Mouse (Mus musculus) inflammation-experienced regulatory T-cells, adult 6 months (primary cell): ENCODE measurements around the gene Gm42420. TPM values are rescaled to one million over a fixed set of nuclear protein-coding genes. Genes with fewer than 3 reads are reported as not detected.

Experiments
- ATAC-seq: one replicate; pipeline ENCODE4 v1.8.0; 2017
- polyA plus RNA-seq, 3 experiments: library from polyadenylated mRNA; unstranded; fragments of 100-300 nt; shearing (Covaris generic); gene quantifications; one replicate each; pipeline ENCODE4 v1.2.1; 2017

Gene Gm42420
- polyA plus RNA-seq, 3 experiments from 2014 or later: not detected

GRCm38 (mm10) chr6:39573791-39574554 lies 11.6 kb upstream of the Gm42420 start, which contains the start of gene Adck2:
TSS of gene Adck2 (plus strand) at chr6:39573873.
- ATAC-seq: peak; percentile 98

GRCm38 (mm10) chr6:39574555-39574869 lies 11.0 kb upstream of the Gm42420 start:
- ATAC-seq: no peak

- ATAC-seq: no peak
Observed at GRCm38 (mm10) chr6:39574951-39575350, 10.6 kb upstream of the Gm42420 start.

GRCm38 (mm10) chr6:39579552-39579951 lies 6.0 kb upstream of the Gm42420 start:
- ATAC-seq: no peak

- ATAC-seq: no peak
Observed at GRCm38 (mm10) chr6:39580558-39580957, 5.0 kb upstream of the Gm42420 start.

DNA sequence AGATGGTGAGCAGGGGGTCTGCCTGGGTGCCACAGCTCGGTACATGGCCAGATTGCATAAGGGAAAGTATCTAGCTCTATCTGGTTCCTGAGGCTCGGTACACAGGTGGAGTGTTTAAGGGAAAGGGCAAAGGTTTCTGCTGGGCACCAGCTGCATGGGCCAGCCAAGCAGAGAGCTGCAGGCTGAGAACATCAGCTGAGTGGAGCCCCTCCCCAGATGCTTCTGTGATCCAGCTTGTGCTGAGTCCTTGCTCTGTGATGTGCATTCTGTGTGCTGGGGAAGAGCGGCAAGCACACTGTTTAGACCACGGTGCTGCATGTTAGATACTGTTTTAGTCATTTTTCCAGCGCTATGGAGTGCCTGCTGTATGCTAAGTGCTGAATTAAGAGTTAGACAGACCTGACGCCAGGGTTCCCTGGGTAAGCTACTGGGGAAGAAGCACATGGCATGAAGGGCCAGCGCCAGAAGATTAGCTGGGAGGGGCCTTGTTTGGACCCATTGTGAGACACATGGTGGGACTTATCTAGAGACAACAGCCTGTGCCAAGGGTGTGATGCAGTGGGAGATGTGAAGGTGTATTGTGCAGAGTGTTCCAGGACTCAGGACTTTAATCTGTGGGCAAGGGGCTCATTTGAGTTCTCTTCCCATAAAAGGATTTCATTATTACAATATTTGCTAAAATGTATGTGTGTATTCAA lies 4.3 kb upstream of the Gm42420 start:
- ATAC-seq: no peak

DNA sequence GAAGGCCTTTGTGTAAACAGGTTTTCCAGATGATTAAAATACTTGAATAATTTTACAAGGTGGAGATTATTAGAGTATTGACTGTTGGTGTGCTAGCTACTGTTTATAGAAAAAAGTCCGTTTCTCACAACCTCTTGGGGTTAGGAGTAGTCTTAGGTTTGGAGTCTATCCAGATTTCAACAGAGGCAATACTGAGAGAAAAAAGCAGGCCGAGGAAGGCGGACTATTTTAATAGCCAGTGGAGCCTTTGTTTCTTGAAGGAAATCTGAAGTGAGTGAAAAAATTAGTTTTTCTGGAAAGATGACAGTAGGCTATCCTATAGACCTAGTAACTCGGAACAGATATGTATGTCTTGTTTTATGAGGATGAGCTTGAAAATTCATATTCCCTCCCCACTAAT lies 5.9 kb downstream of the Gm42420 start:
- ATAC-seq: no peak

GRCm38 (mm10) chr6:39592401-39593214 lies 7.1 kb downstream of the Gm42420 start, which contains the start of gene Ndufb2:
TSS of gene Ndufb2 (plus strand) at chr6:39592574.
- peak; percentile 99 for ATAC-seq

DNA sequence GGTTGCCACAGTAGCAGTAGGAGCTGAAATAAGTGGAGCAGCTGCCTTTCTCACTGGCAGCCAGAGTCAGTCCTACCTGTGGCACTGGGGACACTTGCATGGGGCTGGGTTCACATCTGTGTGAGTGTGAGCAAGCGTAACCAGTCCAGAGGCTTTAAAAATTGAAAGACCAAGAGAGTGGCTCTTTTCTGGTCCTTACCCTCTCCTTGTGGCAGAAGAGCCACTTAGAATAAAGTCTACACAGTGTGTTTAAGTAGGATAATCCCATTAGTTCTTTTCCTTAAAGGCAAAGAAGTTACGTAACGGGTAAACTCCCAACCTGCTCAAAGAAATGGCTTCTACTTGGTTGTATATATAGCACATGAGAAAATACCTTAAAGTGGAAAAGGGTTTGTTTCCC lies 15.3 kb downstream of the Gm42420 start:
- no peak for ATAC-seq

DNA sequence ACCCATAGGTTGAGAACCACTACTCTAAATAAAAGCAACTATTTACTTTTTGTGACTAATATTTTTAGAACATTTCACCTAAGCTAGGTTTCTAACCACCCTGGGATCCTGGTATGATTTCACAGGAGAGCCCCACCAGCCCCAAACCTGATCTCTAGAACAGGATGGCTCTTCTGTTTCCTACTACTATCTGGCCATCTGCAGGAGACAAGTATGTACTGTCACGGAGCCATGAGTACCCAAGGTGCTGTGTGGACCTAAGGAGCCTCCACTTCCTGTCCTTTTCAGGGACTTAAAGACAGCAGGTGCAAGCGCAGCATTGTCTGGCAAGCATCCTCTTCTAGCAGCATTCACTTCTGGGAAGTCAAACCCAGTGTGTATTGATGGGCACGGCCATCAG lies 16.3 kb downstream of the Gm42420 start:
- no peak for ATAC-seq

DNA sequence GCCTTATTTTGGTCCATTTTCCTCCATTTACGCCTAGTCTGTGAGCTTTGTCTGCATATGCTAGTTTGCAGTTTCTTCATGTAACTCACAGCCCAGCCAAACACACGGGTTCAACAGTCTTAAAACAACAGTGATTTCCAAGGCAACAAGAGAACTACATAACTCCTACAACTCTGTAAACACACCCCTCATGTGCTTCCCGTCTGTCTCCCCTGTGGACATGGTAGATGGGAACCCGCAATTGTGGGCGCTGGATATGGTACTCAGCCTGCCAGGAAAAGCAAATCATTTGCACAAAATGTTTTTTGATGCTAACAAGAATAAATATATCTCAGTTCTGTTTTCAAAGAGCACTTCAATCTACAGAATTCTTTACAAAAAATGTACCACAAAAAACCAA lies 19.0 kb downstream of the Gm42420 start:
- no peak for ATAC-seq

- no peak for ATAC-seq
Observed at GRCm38 (mm10) chr6:39606056-39606455, 20.5 kb downstream of the Gm42420 start.

- ATAC-seq: peak; percentile 77
Observed at GRCm38 (mm10) chr6:39606862-39607261, 21.3 kb downstream of the Gm42420 start.

DNA sequence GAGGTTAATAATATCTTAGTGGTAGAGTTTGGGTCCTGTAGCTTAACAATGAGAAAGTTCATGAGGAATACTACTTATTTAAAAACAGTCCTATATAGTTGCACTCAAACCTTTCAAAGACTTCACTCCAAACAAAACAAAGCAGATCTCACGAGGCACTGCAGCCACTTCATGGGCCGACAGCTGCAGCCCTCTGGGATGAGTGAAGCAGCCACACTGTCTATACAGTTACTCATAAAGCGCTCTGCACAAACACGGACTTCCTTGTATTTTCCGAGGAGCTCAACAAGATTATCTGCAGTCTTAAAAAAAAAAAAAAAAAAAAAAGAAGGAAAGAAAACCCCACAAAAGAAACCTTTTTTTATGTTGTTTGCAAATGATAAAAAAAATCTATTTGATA lies 21.8 kb downstream of the Gm42420 start:
- no peak for ATAC-seq

DNA sequence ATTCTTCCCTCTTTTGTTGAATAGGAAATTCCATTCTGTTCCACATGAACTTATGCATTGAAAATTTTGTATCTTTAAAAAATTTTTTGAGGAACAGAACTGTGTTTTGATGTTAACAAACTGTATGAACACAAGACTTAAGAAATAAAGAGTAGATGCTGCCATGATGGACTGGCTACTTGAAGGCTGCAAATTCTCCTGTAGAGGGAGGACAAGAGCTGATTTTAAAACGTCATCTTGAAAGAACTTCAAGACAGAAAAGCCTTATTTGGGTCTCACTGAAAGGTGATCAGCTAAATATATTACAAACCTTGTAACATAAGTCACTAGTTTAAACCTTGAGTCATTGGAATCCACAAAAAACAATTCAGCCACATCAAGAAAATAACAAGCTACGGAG lies 24.7 kb downstream of the Gm42420 start:
- ATAC-seq: no peak

- ATAC-seq: no peak
Observed at GRCm38 (mm10) chr6:39611296-39611695, 25.7 kb downstream of the Gm42420 start.

Other genes with a start within 250 kb of the Gm42420 start
- 10 to 100 TPM; 31.0 to 41.8 (median 32.2) TPM for gene Slc37a3, start 208.1 kb upstream of the Gm42420 start, polyA plus RNA-seq
- 10 to 100 TPM; 60.3 to 92.4 (median 72.6) TPM for gene Rab19, start 204.6 kb upstream of the Gm42420 start, polyA plus RNA-seq
- 10 to 100 TPM; 57.0 to 70.0 (median 62.5) TPM for gene Mkrn1, start 165.3 kb upstream of the Gm42420 start, polyA plus RNA-seq
- gene Dennd2a, start 27.9 kb upstream of the Gm42420 start, polyA plus RNA-seq: under 1 TPM in 1 of 3 experiments, not detected in 2; 0.42 TPM
- gene Adck2, start 11.9 kb upstream of the Gm42420 start, polyA plus RNA-seq: 10 to 100 TPM; 23.2 to 43.1 (median 30.5) TPM
- 10 to 100 TPM; 56.1 to 98.5 (median 65.6) TPM for gene Ndufb2, start 6.8 kb downstream of the Gm42420 start, polyA plus RNA-seq
- gene Braf, start 139.7 kb downstream of the Gm42420 start, polyA plus RNA-seq: 10 to 100 TPM; 11.2 to 18.8 (median 18.2) TPM
- gene Mrps33, start 225.2 kb downstream of the Gm42420 start, polyA plus RNA-seq: 100 to 1,000 TPM; 158 to 249 (median 247) TPM